Mouse (Mus musculus) frontal cortex, postnatal 25 days (tissue): ENCODE measurements around the gene Rps6ka3.

Experiments used
- DNase-seq, 2 experiments: peaks; one replicate each; pipeline ENCODE4 v3.0.0; 2022; ENCODE audit warnings: low spot score in 2 of 2

Gene Rps6ka3

GRCm38 (mm10) chrX:159321342-159321741 is 111.2 kb downstream of the Rps6ka3 start:
- peak; percentile 43 to 73 for DNase-seq

- no peak for DNase-seq
Measured at GRCm38 (mm10) chrX:159364506-159364905, 154.4 kb downstream of the Rps6ka3 start.

- peak; percentile 9 to 10 for DNase-seq
Measured at GRCm38 (mm10) chrX:159371831-159372752, 162.0 kb downstream of the Rps6ka3 start, which contains the start of gene Eif1ax. TSS of gene Eif1ax (plus strand) at chrX:159372178.

GRCm38 (mm10) chrX:159372753-159373144 is 162.6 kb downstream of the Rps6ka3 start:
- DNase-seq = peak in 1 of 2 experiments; percentile 5

GRCm38 (mm10) chrX:159387105-159387504 is 177.0 kb downstream of the Rps6ka3 start:
- DNase-seq = no peak

GRCm38 (mm10) chrX:159388953-159389352 is 178.8 kb downstream of the Rps6ka3 start:
- DNase-seq = no peak

GRCm38 (mm10) chrX:159390347-159390962 is 180.3 kb downstream of the Rps6ka3 start:
- DNase-seq = no peak

- no peak for DNase-seq
Measured at GRCm38 (mm10) chrX:159391239-159391638, 181.1 kb downstream of the Rps6ka3 start.

- peak in 1 of 2 experiments; percentile 7 for DNase-seq
Measured at GRCm38 (mm10) chrX:159409253-159409652, 199.1 kb downstream of the Rps6ka3 start.

- DNase-seq = peak; percentile 14 to 15
Measured at GRCm38 (mm10) chrX:159414130-159414828, 204.2 kb downstream of the Rps6ka3 start, which contains the start of gene Map7d2. TSS of gene Map7d2 (plus strand) at chrX:159414572.

- DNase-seq = peak in 1 of 2 experiments; percentile 10
Measured at GRCm38 (mm10) chrX:159414829-159415673, 204.9 kb downstream of the Rps6ka3 start.
